Mouse (Mus musculus): ENCODE measurements around the gene Catsperz.
"Not testable (repeated sequence)": the region's sequence is repeated elsewhere in the genome, so short reads cannot be mapped to it uniquely, and the experiment has no call there.

Gene Catsperz

DNA sequence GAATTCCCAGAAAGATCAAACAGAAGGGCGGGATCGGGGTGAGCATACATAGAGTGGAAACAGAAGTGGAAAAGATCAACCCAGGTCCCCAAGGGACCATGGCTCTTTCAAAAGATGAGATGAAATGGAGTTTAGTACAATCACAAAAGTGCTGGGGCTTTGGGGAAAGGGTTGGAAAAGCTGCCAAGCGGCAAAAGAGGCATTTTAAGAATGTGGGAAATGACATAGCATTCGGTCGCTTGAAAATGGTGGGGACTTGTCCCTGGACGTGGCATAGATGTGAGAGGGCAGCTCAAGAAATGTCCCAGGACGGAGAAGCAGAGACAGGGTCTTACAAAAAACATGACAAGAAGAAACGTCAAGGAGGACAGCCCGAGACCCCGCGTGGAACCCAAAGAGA, 16.2 kb downstream of the Catsperz start:
- no peak for DNase-seq (ENCODE audit: low read depth, low spot score)

DNA sequence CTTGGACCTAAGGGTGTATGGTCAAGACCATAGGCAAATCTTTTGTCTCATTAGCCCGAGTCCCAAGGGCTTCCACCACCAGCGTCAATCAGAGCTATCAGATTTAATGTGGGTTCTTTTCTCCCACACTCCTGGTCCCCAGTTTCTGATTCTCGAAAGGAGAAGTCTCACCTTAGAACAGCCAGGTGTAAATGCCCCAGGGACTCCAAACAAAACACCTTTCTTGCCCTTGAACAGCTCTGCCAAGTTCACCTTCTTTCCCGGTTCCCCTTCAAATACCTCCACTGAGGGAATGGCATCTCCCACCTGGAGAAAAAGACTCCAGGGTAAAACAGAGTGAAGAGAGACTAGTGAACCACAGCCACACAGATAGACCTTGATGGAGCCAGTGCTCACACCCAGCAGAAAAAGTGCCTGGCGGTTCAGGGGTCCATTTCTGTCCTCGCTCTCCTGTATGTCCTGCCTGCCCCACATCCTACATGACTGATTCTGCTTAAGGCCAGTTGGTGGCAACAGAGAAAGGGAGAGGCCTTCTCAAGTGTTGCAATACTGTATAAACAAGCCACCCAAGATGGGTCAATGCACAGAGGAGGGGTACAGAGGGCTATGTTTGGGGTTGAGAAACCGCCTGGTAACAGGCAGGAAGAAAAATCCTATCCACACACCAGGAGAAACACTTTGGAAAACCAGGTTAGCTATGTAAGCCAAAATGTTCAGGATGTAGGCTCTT, 17.2 kb downstream of the Catsperz start:
- no peak for DNase-seq (ENCODE audit: low read depth, low spot score)

DNA sequence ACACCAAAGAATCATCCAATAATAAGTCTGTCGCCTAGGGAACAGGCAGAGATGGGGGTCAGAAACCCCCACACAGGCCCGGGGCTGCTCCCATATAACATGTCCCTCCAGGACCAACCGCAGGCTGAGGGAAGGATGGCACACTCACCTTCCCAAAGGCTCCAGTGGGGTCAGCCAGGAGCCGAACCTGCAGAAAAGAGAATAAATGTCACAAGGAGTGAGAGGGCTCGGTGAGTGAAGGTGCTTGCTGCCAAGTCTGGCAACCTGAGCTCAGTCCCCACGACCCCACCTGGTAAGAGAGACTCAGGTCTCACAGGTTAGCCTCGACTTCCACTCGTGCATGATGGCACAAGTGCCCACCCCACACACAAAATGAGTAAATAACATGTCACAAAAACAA, 18.1 kb downstream of the Catsperz start:
- DNase-seq (ENCODE audit: low read depth, low spot score), result no peak

DNA sequence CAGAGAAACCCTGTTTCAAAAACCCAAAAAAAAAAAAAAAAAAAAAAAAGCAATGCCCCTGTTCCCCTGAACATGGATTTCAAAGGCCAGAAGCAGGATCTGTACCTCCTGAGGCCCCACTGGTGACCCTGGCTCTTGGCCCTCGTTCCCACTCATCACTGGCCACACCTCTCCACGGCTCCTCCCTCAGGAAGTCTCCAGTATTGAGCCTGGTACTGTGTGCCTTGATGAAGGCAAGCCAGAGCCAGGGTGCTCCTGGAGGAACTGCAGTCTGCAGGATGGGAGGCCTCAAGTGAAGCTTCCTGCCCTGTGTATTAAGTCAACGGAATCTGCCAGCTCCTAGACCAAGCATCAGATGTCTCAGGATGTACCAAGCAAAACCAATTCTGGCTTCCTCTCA, 19.0 kb downstream of the Catsperz start:
- no peak for DNase-seq (ENCODE audit: low read depth, low spot score)

DNA sequence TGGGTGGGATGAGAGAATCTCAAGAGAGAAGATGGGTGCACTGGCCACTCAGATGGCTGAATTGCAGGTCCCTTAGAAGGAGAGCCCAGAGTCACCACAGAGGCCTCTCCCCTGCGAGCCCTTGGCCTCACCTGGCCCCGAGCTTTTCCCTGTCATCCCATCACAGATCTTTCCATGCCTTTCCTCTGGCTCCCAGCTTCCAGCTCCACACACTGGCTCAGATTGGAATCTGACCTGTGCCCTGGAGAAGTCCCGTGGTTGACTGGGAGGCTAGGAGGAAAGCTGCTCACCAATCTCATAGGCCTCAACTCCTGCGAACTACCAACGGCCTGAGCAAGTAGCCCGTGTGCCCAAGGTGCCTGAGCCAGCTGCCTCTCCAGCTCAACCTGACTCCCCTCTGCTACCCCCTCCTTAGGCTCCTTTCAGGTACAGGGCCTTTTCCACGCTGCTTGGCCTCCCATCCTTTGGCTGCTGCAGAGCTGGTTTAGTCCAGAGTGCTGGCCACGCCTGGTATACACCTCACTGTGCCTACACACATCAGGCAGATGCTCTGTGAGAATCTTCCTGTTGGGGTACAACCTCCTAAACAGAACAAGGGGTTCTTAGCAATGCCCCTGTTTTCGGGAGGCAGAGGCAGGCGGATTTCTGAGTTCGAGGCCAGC, 19.6 kb downstream of the Catsperz start:
- no peak for DNase-seq (ENCODE audit: low read depth, low spot score)

DNA sequence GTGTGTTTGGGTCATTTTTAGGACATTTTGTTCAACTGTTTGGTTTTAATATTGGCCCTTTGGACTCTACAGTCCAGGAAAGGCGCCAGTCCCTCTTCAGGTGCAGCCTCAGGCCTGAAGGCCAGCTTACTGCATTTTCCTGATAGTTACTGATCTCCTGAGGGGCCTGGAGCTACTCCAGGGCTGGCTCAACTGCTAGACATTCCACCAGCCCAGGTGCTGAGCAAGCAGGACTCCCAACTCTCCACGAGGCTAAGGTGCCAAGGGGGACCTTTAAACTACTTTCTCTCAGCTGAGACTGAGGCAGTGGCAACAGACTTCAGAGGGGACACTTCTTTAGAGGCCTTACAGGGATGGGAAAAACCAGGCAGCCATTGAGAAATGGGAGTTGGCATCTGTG, 20.3 kb downstream of the Catsperz start:
- no peak for DNase-seq (ENCODE audit: low read depth, low spot score)

DNA sequence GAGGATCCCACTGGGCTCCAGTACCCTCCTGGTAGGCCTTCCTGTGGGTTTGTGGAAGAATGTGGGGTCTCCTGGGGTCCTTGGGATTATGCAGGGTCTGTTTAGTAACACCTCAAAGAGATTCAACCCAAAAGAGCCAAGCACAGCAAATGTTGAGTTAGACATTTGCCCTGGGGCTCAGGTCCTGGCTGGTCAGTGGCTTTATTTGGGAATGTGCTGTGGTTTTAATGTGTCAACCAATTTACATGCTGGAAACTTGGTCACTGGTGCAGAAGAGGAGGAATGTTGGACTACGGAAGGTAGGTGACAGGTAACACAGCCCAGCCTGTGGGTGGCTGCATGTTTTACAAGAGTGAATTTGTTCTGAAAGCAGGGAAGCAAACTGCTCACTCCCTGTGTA, 22.1 kb downstream of the Catsperz start:
- DNase-seq (ENCODE audit: low read depth, low spot score), result no peak

DNA sequence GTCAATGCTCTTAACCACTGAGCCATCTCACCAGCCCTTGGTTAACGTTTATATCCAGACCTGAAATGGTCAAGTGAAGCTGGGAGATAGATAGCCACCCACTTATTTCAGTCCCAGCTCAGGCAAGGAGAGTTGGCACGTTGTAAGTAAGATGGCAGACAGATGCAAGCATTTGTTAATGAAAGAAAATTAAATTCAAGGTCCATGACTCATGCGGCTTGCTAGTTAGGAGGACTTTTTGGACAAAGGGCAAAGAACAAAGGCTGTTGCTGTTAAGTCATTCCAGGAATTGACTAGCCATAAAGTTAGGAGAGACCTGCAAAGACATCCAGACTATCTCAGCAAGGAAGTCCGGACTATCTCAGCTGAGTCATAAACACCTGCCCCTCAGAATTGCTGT, 25.5 kb downstream of the Catsperz start:
- no peak for DNase-seq (ENCODE audit: low read depth, low spot score)

DNA sequence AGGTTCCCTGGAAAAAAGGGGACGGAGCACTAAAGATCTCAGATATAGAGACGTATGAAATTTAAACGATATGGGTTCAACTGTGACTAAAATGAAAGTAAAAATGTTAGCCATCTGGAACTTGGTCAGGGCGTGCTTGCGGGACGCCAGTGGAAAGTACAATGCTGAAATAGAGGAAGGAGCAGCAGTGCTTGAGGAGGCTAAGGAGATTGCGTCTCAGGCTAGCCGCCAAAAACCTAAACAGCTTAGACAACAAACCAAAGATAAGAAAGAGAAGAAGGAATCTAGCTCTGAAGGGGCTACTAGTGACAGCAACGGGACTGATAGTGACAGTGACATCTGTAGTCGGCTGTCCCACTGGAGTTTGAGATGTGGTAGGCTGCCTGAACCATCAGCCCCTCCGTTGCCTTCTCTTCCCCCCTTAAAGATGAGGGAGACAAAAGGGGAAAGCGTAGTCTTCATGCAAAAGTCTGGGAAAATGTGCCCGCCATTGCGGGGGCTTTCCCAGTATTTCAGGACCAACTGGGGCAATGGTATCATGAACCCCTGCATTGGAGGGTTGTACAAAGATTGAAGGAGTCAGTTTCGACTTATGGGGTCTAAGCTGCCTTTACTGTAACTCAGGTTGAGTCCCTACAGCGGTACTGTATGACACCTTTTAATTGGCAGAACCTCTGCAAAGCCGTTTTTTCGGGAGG, 29.4 kb downstream of the Catsperz start:
- not testable (repeated sequence) for DNase-seq (ENCODE audit: low read depth, low spot score)

DNA sequence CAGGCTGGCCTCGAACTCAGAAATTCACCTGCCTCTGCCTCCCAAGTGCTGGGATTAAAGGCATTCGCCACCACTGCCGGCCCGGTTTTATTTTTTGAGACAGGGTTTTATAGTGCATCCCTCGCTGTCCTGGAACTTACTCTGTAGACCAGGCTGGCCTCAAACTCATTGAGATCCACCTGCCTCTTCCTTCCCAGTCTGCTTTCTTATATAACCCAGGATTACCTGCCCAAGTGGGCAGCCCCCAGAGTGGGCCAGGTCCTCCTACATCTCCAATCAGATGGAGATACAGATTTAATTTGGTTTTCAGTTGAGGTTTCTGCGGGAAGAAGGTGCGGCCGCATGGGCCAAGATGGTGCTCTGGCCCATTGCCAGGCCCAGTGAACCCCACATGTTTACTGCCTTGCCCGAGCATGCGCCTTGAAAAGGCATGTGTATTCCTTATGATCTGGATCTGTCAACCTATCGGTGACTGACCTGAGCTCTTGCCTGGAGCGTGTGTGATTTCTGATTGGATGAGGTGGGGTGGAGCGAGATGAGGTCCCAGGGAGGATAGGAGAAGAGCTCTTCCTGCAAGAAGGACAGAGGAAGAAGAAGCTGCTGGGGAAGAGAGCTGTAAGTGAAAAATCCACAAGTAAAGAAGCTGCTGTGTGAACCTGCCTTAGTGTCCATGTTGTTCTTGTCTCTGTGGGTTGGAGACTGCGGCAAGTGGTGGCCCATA, 31.3 kb downstream of the Catsperz start:
- DNase-seq (ENCODE audit: low read depth, low spot score), result no peak

DNA sequence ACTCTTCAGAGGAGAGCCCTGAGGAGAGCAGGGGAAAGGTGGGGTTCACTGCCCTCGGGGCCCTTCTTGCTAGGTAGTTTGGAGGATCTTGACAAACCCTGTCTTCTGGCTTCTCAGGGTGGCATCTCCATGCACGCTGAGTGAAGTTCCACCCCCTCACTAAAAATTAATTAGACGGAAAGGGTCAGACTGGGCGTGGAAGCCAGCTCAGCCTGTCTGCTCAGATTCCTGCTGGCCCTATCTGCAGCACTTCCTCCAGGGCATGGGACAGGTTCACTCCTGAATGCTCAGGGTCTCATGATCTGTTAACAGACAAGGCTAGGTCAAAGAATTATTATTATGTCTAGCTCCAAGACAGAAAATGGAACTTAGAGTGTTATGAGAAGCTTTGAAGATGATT, 32.7 kb downstream of the Catsperz start:
- DNase-seq (ENCODE audit: low read depth, low spot score), result no peak

DNA sequence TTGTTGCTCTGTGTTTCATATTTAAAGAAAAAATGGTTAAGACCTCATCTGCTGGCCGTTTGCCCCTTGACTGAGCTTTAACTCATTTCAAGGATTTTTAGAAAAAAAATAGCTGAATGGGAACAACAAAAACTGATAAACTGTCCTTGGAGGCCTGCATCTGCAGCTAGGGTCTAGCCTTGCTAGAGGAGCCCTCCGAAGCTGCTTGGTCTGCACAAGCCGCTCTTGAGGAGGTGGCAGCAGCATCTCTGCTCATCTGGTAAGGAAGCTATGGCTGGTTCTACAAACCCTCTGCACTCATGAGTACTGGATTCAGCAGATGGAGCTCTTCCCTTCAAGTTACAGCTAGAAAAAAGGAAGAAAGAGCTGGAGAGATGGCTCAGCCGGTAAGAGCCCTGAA, 47.2 kb downstream of the Catsperz start:
- no peak for DNase-seq (ENCODE audit: low read depth, low spot score)

DNA sequence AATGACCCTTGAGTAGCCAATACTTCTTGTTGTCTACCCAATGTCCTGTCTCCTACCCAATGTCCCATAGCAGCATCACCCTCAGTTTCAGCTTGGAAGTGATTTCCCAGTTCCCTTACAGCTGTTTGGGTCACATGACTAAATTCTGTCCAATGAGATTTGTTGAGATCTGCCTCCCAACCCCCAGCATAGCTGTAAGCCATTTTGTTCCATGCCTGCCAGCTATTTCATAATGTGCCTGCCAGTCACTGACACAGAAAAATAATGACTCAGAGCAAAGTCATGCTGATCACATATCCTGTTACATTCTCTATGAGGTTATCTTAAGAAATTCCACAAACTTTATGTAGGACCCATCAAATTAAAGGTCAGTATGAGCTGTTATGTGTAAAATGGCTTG, 48.4 kb downstream of the Catsperz start:
- DNase-seq (ENCODE audit: low read depth, low spot score), result no peak

DNA sequence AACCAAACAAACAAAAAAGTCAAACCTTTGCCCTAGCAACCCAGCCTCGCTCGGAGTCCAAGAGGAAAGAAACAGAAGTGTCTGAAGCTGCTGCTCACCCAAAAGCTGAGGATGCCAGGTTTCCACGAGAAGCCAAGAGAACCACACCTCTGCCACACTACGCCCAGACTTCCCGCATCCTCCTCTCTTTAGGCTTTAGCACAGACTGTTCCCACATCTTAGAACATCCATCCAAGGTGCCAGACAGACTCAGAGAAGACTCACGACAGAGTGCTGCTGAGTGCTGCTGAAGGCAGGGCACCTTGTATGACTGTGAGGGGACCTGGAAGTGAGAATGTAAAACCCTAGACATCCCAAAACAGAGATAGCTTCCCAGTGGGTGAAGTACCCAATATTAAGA, 49.3 kb downstream of the Catsperz start:
- no peak for DNase-seq (ENCODE audit: low read depth, low spot score)

DNA sequence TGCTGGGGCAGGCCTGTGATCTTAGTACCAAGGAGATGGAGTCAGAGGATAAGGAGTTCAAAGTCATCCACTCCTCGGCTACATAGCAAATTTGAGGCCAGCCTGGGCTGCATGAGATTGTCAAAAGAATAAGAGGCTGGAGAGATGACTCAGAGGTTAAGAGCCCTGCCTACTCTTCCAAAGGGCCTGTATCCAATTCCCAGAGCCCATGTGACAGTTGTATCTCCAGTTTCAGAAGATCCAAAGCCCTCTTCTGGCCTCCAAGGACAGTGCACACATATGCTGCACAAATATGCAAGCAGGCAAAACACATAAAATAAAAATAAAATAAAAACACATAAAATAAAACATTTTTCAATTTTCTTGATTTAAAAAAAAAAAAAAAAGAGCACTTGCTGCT, 50.9 kb downstream of the Catsperz start:
- no peak for DNase-seq (ENCODE audit: low read depth, low spot score)

DNA sequence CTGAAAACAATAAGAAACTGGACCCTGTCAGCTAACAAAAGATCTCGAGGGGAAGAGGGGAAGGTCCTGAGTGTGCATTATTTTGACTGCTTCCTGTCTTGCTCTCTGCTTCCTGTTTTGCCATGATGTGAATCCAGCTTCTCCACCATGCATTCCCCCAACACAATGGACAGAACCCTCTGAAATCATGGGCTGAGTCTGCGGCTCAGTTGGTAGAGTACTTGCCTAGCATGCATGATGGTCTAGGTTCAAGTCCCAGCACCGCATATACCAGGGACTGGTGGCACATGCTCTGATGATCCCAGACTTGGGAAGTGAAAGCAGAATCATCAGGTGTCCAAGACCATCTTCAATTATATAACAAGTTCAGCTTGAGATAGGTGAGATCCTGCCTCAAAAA, 52.5 kb downstream of the Catsperz start:
- DNase-seq (ENCODE audit: low read depth, low spot score), result no peak
